Mouse (Mus musculus): Measurements from ENCODE around the gene Glp2r. TPM values are rescaled to one million over a fixed set of nuclear protein-coding genes. Genes with fewer than 3 reads are reported as not detected.

The Glp2r gene
- polyA plus RNA-seq, 1 experiment, result 0.03 TPM

- no peak for DNase-seq
- Histone ChIP-seq H3K27me3 (ENCODE audit: control insufficient read depth, insufficient read depth, low read length) (no peaks in the 10 kb centered on the region), H3K4me3 (replicated peaks; ENCODE audit: insufficient read depth, low read depth, low read length) (no peak overlapping the region), H3K4me1 (ENCODE audit: control insufficient read depth, insufficient read depth, low read length) (peaks cover 25% of the 10 kb centered on the region), H3K27ac (ENCODE audit: insufficient read depth, low read length) (no peak overlapping the region)
- WGBS, result 91% methylated on average over 8 of the region's 8 CpGs
- no peak for TF ChIP-seq CTCF (IDR thresholded peaks at IDR 0.05; ENCODE audit: borderline replicate concordance, insufficient read depth, low read depth, low read length)
- TF ChIP-seq POLR2A (IDR thresholded peaks at IDR 0.05; ENCODE audit: borderline replicate concordance, insufficient read depth, low read length), result no peak
These were observed 128.5 kb downstream of the Glp2r start for GRCm38 (mm10) chr11:67642421-67642820.

- no peak for TF ChIP-seq CTCF (IDR thresholded peaks at IDR 0.05; ENCODE audit: borderline replicate concordance, insufficient read depth, low read depth, low read length)
- TF ChIP-seq POLR2A (IDR thresholded peaks at IDR 0.05; ENCODE audit: borderline replicate concordance, insufficient read depth, low read length), result no peak
- H3K27me3 ChIP-seq (ENCODE audit: control insufficient read depth, insufficient read depth, low read length), result no peaks in the 10 kb centered on the region
- no peak overlapping the region for H3K27ac ChIP-seq (ENCODE audit: insufficient read depth, low read length)
- H3K4me1 ChIP-seq (ENCODE audit: control insufficient read depth, insufficient read depth, low read length), result peaks cover 30% of the 10 kb centered on the region
- no peak overlapping the region for H3K4me3 ChIP-seq (replicated peaks; ENCODE audit: insufficient read depth, low read depth, low read length)
- WGBS, result 91% methylated on average over 6 of the region's 6 CpGs
- DNase-seq, result no peak
These were observed 130.7 kb downstream of the Glp2r start for GRCm38 (mm10) chr11:67640299-67640698.

- Histone ChIP-seq H3K4me1 (ENCODE audit: control insufficient read depth, insufficient read depth, low read length) (peaks cover 25% of the 10 kb centered on the region), H3K4me3 (replicated peaks; ENCODE audit: insufficient read depth, low read depth, low read length) (no peak overlapping the region), H3K27me3 (ENCODE audit: control insufficient read depth, insufficient read depth, low read length) (no peaks in the 10 kb centered on the region), H3K27ac (ENCODE audit: insufficient read depth, low read length) (no peak overlapping the region)
- 75% methylated on average over 3 of the region's 3 CpGs for WGBS
- TF ChIP-seq POLR2A (IDR thresholded peaks at IDR 0.05; ENCODE audit: borderline replicate concordance, insufficient read depth, low read length) (no peak), CTCF (IDR thresholded peaks at IDR 0.05; ENCODE audit: borderline replicate concordance, insufficient read depth, low read depth, low read length) (no peak)
- no peak for DNase-seq
These were observed 132.6 kb downstream of the Glp2r start for GRCm38 (mm10) chr11:67638401-67638800.

- Histone ChIP-seq H3K4me3 (replicated peaks; ENCODE audit: insufficient read depth, low read depth, low read length) (no peak overlapping the region), H3K27me3 (ENCODE audit: control insufficient read depth, insufficient read depth, low read length) (no peaks in the 10 kb centered on the region), H3K27ac (ENCODE audit: insufficient read depth, low read length) (no peak overlapping the region), H3K4me1 (ENCODE audit: control insufficient read depth, insufficient read depth, low read length) (peaks cover 15% of the 10 kb centered on the region)
- 70% methylated on average over 6 of the region's 6 CpGs for WGBS
- no peak for DNase-seq
- TF ChIP-seq POLR2A (IDR thresholded peaks at IDR 0.05; ENCODE audit: borderline replicate concordance, insufficient read depth, low read length), result no peak
- no peak for TF ChIP-seq CTCF (IDR thresholded peaks at IDR 0.05; ENCODE audit: borderline replicate concordance, insufficient read depth, low read depth, low read length)
These were observed 133.9 kb downstream of the Glp2r start for GRCm38 (mm10) chr11:67636905-67637586.

GRCm38 (mm10) chr11:67636201-67636600 is 134.8 kb downstream of the Glp2r start:
- no peak for DNase-seq
- Histone ChIP-seq H3K4me1 (ENCODE audit: control insufficient read depth, insufficient read depth, low read length) (peaks cover 15% of the 10 kb centered on the region), H3K27me3 (ENCODE audit: control insufficient read depth, insufficient read depth, low read length) (no peaks in the 10 kb centered on the region), H3K27ac (ENCODE audit: insufficient read depth, low read length) (no peak overlapping the region), H3K4me3 (replicated peaks; ENCODE audit: insufficient read depth, low read depth, low read length) (no peak overlapping the region)
- 72% methylated on average over 4 of the region's 4 CpGs for WGBS
- no peak for TF ChIP-seq POLR2A (IDR thresholded peaks at IDR 0.05; ENCODE audit: borderline replicate concordance, insufficient read depth, low read length)
- TF ChIP-seq CTCF (IDR thresholded peaks at IDR 0.05; ENCODE audit: borderline replicate concordance, insufficient read depth, low read depth, low read length), result no peak

GRCm38 (mm10) chr11:67633620-67634229 is 137.2 kb downstream of the Glp2r start:
- WGBS, result 70% methylated on average over 3 of the region's 3 CpGs
- Histone ChIP-seq H3K27me3 (ENCODE audit: control insufficient read depth, insufficient read depth, low read length) (no peaks in the 10 kb centered on the region), H3K4me3 (replicated peaks; ENCODE audit: insufficient read depth, low read depth, low read length) (no peak overlapping the region), H3K4me1 (ENCODE audit: control insufficient read depth, insufficient read depth, low read length) (peaks cover 9% of the 10 kb centered on the region), H3K27ac (ENCODE audit: insufficient read depth, low read length) (no peak overlapping the region)
- DNase-seq, result no peak
- TF ChIP-seq CTCF (IDR thresholded peaks at IDR 0.05; ENCODE audit: borderline replicate concordance, insufficient read depth, low read depth, low read length) (no peak), POLR2A (IDR thresholded peaks at IDR 0.05; ENCODE audit: borderline replicate concordance, insufficient read depth, low read length) (no peak)

- peaks cover 6% of the 10 kb centered on the region for H3K4me1 ChIP-seq (ENCODE audit: control insufficient read depth, insufficient read depth, low read length)
- 79% methylated on average over 8 of the region's 8 CpGs for WGBS
- H3K4me3 ChIP-seq (replicated peaks; ENCODE audit: insufficient read depth, low read depth, low read length), result no peak overlapping the region
- no peaks in the 10 kb centered on the region for H3K27me3 ChIP-seq (ENCODE audit: control insufficient read depth, insufficient read depth, low read length)
- no peak for DNase-seq
- TF ChIP-seq POLR2A (IDR thresholded peaks at IDR 0.05; ENCODE audit: borderline replicate concordance, insufficient read depth, low read length) (no peak), CTCF (IDR thresholded peaks at IDR 0.05; ENCODE audit: borderline replicate concordance, insufficient read depth, low read depth, low read length) (no peak)
- H3K27ac ChIP-seq (ENCODE audit: insufficient read depth, low read length), result no peak overlapping the region
These were observed 138.0 kb downstream of the Glp2r start for GRCm38 (mm10) chr11:67632906-67633305.

- TF ChIP-seq POLR2A (IDR thresholded peaks at IDR 0.05; ENCODE audit: borderline replicate concordance, insufficient read depth, low read length) (no peak), CTCF (IDR thresholded peaks at IDR 0.05; ENCODE audit: borderline replicate concordance, insufficient read depth, low read depth, low read length) (no peak)
- DNase-seq, result no peak
- Histone ChIP-seq H3K4me1 (ENCODE audit: control insufficient read depth, insufficient read depth, low read length) (no peaks in the 10 kb centered on the region), H3K27ac (ENCODE audit: insufficient read depth, low read length) (no peak overlapping the region), H3K27me3 (ENCODE audit: control insufficient read depth, insufficient read depth, low read length) (no peaks in the 10 kb centered on the region), H3K4me3 (replicated peaks; ENCODE audit: insufficient read depth, low read depth, low read length) (no peak overlapping the region)
- 86% methylated on average over 2 of the region's 2 CpGs for WGBS
These were observed 142.4 kb downstream of the Glp2r start for GRCm38 (mm10) chr11:67628522-67628921.
